Comparison of ENCODE assay signal across 15 mouse cellular contexts in genomic region chr9:23432631-23433030, GRCm38 (mm10).
"Had no signal": no experiment of that assay in that cellular context is flagged by ENCODE, and none has a peak within 500 bp of the region (broad histone marks: within the 10 kb centered on the region; RNA-seq: fewer than 3 reads in every experiment).

No protein-coding gene starts in this region.

- H3K4me1 ChIP-seq: neural tube, embryonic 13.5 days; neural tube, embryonic 15.5 days; stomach, embryonic 15.5 days had no signal

- H3K36me3 ChIP-seq: neural tube, embryonic 13.5 days; neural tube, embryonic 15.5 days; stomach, embryonic 15.5 days had no signal

- H3K27ac ChIP-seq: neural tube, embryonic 13.5 days; neural tube, embryonic 15.5 days; stomach, embryonic 15.5 days; stomach, postnatal 0 days had no signal

- H3K4me3 ChIP-seq: neural tube, embryonic 13.5 days; neural tube, embryonic 15.5 days; stomach, embryonic 15.5 days had no signal

- DNase-seq: retina, postnatal 1 day; right cerebral cortex, adult 18-20 months; right cerebral cortex, postnatal 14 days; right cerebral cortex, postnatal 25 days; right cerebral cortex, postnatal 4 days; spleen, adult 18-20 months; thymus, adult 18-20 months; thymus, postnatal 14 days; thymus, postnatal 25 days; thymus, postnatal 36 days; thymus, postnatal 4 days had no signal

- H3K27me3 ChIP-seq: neural tube, embryonic 13.5 days; neural tube, embryonic 15.5 days; stomach, embryonic 15.5 days had no signal

- H3K9ac ChIP-seq: neural tube, embryonic 13.5 days; neural tube, embryonic 15.5 days; stomach, embryonic 15.5 days had no signal

- H3K4me2 ChIP-seq: neural tube, embryonic 13.5 days; neural tube, embryonic 15.5 days; stomach, embryonic 15.5 days had no signal

- H3K9me3 ChIP-seq: neural tube, embryonic 13.5 days; neural tube, embryonic 15.5 days; stomach, embryonic 15.5 days had no signal
